Mouse (Mus musculus): ENCODE results near the gene Ccdc107. TPM values are rescaled to one million over a fixed set of nuclear protein-coding genes. Genes with fewer than 3 reads are reported as not detected.

Gene Ccdc107
- total RNA-seq (2021) = 10 to 100 TPM; 25.7 to 25.9 TPM
- long read RNA-seq, experiment 1, transcript Ccdc107-201 (6 exons, 817 nt) = major isoform, 18 of 26 reads
- long read RNA-seq, experiment 1, partial matches to known transcripts = 1 of 26 reads
- long read RNA-seq, experiment 1, other reads (novel, unspliced or antisense) = 7 of 26 reads
- long read RNA-seq, experiment 2, transcript Ccdc107-201 (6 exons, 817 nt) = major isoform, 26 of 28 reads
- long read RNA-seq, experiment 2, partial matches to known transcripts = 0 of 28 reads
- long read RNA-seq, experiment 2, other reads (novel, unspliced or antisense) = 2 of 28 reads

GRCm38 (mm10) chr4:43492821-43493185 lies at the start of gene Ccdc107:
TSS of gene Ccdc107 (plus strand) at chr4:43492900.
- DNase-seq = peak; percentile 91
- intact Hi-C loops (cut with DNase I; ENCODE audit: low total_unique reads) = no loop called here

GRCm38 (mm10) chr4:43443511-43443910 lies 49.2 kb upstream of the Ccdc107 start:
- intact Hi-C loops (cut with DNase I; ENCODE audit: low total_unique reads) = no loop called here
- no peak for DNase-seq

DNA sequence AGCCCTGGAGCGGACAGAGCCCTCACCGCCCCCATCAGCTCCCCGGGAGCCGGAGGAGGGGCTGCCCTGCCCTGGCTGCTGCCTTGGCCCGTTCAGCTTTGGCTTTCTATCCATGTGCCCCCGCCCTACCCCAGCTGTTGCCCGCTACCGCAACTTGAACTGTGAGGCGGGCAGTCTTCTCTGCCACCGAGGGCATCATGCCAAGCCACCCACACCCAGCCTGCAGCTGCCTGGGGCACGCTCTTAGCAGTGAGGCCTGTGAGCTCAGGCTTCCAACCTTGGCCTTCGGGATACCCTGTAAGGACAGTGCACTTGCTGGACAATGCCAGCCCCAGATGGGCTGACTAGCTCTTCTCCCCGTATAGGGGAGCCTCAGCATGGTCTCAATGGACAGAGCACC lies 45.4 kb upstream of the Ccdc107 start:
- intact Hi-C loops (cut with DNase I; ENCODE audit: low total_unique reads) = no loop called here
- DNase-seq = peak; percentile 83

GRCm38 (mm10) chr4:43448554-43448953 lies 44.1 kb upstream of the Ccdc107 start:
- no peak for DNase-seq
- intact Hi-C loops (cut with DNase I; ENCODE audit: low total_unique reads) = no loop called here

GRCm38 (mm10) chr4:43452315-43452714 lies 40.4 kb upstream of the Ccdc107 start:
- no peak for DNase-seq

GRCm38 (mm10) chr4:43453413-43453812 lies 39.3 kb upstream of the Ccdc107 start:
- no peak for DNase-seq
- intact Hi-C loops (cut with DNase I; ENCODE audit: low total_unique reads) = no loop called here

More at GRCm38 (mm10) chr4:43452315-43452714, 40.4 kb upstream of the Ccdc107 start:
- intact Hi-C loops (cut with DNase I; ENCODE audit: low total_unique reads) = no loop called here

DNA sequence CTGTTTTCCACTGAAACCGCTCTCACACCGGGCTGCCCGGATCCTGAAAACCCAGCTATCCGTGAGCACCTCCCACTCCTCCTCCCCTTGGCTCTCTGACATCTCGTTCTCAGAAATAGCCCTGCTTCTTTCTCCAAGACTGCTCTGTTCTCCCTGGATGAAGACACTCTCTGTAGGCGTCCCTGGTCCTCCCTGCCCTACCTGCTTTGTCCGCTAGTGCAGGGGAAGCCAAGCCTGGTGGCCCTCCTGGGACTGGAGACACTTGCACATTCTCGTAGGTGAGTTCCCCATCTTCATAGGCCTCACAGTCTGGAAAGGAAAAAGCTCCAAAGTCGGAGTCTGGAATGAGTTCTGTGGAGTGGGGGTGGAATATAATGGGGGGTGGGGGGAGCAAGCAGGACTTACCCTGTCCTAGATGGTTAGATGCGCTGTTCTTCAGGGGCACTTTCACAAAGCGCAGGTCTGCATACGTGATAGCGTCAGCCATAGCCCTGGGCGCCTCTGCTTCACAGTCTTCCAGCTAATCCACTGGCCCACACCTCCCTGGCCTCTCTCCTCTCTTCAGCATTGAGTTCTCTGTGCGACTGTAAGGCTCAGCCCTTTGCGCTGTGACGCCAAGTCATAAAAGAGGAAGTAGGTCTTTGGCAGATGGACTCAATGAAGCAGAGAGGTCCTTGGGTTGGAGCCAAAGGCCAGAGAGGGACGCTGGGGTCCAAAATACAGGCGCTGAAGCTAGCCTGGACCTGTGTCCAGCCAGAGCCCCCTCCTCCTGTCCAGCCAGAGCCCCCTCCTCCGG lies 38.5 kb upstream of the Ccdc107 start, which contains the start of gene Cd72:
TSS of gene Cd72 (minus strand) at position 588 of the 796 bp plus-strand sequence.
- DNase-seq = no peak
- intact Hi-C loops (cut with DNase I; ENCODE audit: low total_unique reads) = no loop called here

DNA sequence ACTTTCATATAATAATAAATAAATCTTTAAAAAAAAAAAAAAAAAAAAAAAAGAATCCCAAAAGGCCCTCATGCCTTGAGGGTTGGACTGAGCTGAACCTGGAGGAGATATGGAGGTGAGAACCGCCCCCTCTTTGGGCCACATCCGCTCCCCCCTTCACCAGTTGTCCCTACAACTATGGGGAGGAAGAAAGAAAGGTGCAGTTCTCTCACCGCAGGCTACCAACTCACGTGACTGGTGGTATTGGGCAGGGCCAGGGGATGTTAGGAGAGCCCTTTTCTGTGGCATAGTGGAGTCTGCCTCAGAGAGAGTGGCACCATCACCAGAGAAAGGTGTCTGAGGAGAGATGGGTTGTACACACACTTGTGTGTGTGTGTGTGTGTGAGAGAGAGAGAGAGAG lies 36.2 kb upstream of the Ccdc107 start:
- no peak for DNase-seq
- intact Hi-C loops (cut with DNase I; ENCODE audit: low total_unique reads) = no loop called here

- no peak for DNase-seq
- intact Hi-C loops (cut with DNase I; ENCODE audit: low total_unique reads) = no loop called here
These were observed 35.6 kb upstream of the Ccdc107 start for GRCm38 (mm10) chr4:43457124-43457523.

GRCm38 (mm10) chr4:43463102-43463501 lies 29.6 kb upstream of the Ccdc107 start:
- intact Hi-C loops (cut with DNase I; ENCODE audit: low total_unique reads) = no loop called here
- no peak for DNase-seq

DNA sequence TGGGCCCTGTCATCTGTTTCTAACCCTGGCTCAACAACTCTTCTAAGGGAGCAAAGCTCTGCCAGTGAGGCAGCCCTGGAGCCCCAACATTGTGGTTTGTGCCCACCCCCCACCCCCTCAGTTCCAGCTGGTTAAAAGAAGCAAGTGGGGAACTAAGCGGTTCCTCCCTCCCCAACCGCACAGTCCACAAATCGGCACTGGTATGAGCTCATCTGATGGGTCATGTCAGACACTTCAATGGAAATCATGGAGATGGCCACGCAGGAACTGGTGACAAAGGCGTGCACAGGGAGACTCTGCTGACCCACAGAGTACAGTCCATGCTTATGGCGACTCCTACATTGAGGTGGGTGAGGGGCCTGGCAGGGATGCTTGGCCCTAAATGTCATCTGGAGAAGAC lies 26.8 kb upstream of the Ccdc107 start:
- DNase-seq = no peak
- intact Hi-C loops (cut with DNase I; ENCODE audit: low total_unique reads) = no loop called here

DNA sequence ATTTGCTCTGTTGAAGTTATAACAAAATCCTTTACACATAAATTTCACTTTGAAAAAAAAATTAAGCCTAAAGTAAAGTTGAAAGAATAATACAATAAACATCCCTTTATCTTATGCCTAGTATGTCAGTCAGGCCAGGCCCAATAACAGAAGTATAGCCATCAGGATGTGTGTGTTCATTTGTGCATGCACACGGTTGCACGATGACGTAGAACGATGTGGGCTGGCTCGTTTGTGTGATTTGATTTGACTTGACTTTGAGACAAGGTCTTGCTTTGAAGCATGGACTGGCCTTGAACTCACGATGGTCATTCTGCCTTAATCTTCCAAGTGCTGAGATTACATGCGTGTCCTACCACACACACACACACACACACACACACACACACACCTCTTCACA lies 25.8 kb upstream of the Ccdc107 start:
- intact Hi-C loops (cut with DNase I; ENCODE audit: low total_unique reads) = no loop called here
- DNase-seq = no peak

DNA sequence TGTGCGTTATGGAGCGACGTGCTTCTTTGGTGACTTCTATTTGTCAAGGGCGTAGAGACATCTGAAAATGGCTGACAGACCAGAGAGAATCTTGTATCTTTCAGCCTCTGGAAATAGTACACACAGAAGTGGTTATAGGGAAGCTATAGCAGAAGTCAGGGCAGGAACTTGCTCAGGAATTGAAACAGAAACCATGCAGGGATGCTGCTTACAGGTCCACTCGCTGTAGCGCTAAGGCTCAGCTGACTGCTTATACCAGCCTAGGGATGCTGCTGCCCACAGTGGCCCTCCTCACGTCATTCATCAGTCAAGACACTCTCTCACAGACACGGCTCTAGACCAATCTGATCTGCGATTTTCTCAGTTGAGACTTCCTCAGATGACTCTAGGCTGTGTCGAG lies 22.4 kb upstream of the Ccdc107 start:
- DNase-seq = no peak
- intact Hi-C loops (cut with DNase I; ENCODE audit: low total_unique reads) = no loop called here

GRCm38 (mm10) chr4:43473636-43474035 lies 19.1 kb upstream of the Ccdc107 start:
- DNase-seq = no peak

DNA sequence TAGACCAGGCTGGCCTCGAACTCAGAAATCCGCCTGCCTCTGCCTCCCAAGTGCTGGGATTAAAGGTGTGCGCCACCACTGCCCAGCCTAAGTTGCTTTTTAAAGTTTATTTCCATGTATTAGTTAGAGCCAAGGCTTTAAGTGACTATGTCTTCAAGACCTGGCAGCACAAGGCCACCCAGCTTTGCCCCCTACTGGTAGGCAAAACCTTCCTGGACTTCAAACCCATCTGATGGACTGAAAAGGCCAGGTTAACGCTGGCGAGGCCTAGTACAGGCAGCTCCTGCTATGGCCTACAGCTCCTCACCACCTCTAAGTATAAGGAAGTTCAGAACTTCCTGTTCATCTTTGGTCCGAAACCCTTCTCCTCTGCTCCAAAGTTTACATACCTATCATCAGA lies 16.1 kb upstream of the Ccdc107 start:
- DNase-seq = no peak
- intact Hi-C loops (cut with DNase I; ENCODE audit: low total_unique reads) = no loop called here

More at GRCm38 (mm10) chr4:43473636-43474035, 19.1 kb upstream of the Ccdc107 start:
- intact Hi-C loops (cut with DNase I; ENCODE audit: low total_unique reads) = no loop called here

DNA sequence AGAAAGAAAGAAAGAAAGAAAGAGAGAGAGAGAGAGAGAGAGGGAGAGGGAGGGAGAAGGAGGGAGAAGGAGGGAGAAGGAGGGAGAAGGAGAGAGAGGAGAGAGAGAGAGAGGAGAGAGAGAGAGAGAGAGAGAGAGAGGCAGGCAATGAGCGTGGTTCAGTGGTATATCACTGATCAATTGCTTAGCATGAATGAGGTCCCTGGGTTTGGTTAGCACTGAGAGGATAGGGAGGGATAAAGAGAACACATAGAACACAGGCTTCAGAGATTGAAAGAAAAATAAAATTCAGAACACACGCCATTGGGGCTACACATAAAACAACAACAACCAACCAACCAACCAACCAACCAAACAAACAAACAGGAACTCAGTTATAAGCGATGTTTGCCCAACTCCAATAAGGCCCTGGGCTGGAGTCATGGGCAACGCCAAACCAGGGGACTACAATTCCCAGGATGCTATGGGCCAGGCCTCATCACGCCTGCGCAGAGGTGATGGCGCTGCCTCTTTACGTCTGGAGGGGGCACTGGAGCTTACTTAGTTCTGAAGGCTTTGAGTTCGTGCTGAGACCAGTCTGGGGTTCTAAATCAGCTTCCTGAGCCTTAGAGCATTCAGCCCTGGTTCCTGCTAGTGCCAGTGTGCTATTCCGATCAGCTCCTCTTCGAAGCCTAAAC lies 14.7 kb upstream of the Ccdc107 start:
- intact Hi-C loops (cut with DNase I; ENCODE audit: low total_unique reads) = no loop called here
- DNase-seq = peak; percentile 88

- no peak for DNase-seq
- intact Hi-C loops (cut with DNase I; ENCODE audit: low total_unique reads) = no loop called here
These were observed 14.2 kb upstream of the Ccdc107 start for GRCm38 (mm10) chr4:43478534-43478858.

DNA sequence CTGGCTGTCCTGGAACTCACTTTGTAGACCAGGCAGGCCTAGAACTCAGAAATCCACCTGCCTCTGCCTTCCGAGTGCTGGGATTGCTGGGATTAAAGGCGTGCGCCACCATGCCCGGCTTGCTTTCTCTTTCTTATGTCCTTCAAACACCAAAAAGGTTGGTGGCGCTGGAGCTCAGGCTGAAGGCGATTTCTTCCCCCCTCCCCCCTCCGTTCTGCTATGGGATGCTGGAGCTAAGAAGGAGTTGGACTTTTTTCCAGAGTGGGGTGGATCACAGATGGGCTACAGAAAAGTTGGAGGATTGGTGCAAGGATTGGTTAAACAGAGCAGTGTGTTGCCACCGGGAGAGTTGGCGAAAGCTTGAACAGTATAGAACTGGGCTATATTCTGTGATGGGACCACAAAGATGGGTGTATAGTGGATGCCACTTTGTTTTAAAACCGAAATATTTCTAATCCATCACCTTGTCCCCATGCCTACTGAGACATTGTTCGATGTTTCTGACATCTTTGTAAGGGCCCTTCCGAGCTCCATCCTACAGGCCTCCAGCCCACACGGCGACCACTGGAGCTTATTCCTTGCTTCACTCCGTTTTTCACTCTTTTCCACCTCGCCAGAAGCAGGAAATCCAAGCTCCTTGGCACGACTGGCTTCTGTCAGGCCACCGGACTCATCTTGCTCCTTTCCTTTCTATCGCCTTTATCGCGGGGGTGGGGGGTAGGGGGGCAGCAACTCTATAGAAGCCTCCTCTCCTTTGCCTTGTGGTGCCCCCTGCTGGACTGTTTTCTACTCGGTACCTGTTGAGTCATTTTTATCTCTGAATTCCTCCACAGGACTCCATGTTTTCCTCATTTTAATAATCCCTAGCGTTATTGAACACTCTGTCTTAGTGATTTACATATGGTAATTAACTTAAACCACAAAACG lies 13.5 kb upstream of the Ccdc107 start:
- DNase-seq = peak; percentile 78
- intact Hi-C loops (cut with DNase I; ENCODE audit: low total_unique reads) = no loop called here

- intact Hi-C loops (cut with DNase I; ENCODE audit: low total_unique reads) = loop anchor here (5.0 kb wide), 1 partner anchor 44 kb away; no protein-coding TSS in a partner anchor
- DNase-seq = no peak
These were observed 11.7 kb upstream of the Ccdc107 start for GRCm38 (mm10) chr4:43480985-43481384.

Measured in gastrocnemius, postnatal 14 days (tissue).